In the genomic region with DNA sequence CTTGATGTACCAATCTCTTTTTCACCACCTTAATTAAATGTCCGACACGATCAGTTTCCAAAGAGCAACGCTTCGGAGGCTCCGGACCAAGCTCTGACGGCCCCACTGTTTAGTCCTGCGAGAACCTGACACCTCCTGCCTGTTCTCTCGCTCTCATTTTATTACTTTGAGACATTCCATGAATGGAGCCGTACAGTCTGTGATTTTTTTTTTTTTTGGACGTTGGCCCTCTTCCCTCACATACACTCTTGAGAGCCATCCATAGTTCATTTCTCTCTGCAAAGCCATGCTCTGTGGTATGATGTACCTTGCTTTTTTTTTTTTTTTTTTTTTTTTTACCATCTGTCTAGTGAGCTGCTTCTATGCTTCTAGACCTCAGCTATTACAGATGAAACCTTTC, we compare ENCODE assay signal across 16 mouse cellular contexts.
DNase-seq lines count a peak whose midpoint lies in the region; ATAC-seq lines count a peak whose summit lies in the region.
"Had no signal": no experiment of that assay in that cellular context is flagged by ENCODE, and none has a peak within 500 bp of the region (broad histone marks: within the 10 kb centered on the region; RNA-seq: fewer than 3 reads in every experiment).

No protein-coding gene starts in this region.

- no peak overlapping the region for H3K4me2 ChIP-seq in limb, embryonic 15.5 days
- H3K4me2 ChIP-seq: forebrain, embryonic 15.5 days; heart, embryonic 12.5 days; hindbrain, embryonic 14.5 days had no signal

- ATAC-seq in limb, embryonic 15.5 days (ENCODE audit: insufficient number of reproducible peaks, low FRiP score, low TSS enrichment, low read depth), result no peak
- ATAC-seq: forebrain, embryonic 15.5 days had no signal

- peak overlapping the region; percentile 89; the same call in 1 of the 2 replicates for H3K27ac ChIP-seq in embryonic facial prominence, embryonic 10.5 days (replicated peaks)
- H3K27ac ChIP-seq in limb, embryonic 15.5 days, result peak overlapping the region; percentile 30; the same call in 1 of the 2 replicates
- H3K27ac ChIP-seq: forebrain, embryonic 15.5 days; hindbrain, embryonic 14.5 days; liver, embryonic 14.5 days had no signal

- H3K27me3 ChIP-seq in embryonic facial prominence, embryonic 10.5 days (replicated peaks; ENCODE audit: low read depth, poor library complexity, severe bottlenecking), result no peaks in the 10 kb centered on the region
- H3K27me3 ChIP-seq in limb, embryonic 15.5 days, result no peaks in the 10 kb centered on the region
- H3K27me3 ChIP-seq: forebrain, embryonic 15.5 days; heart, embryonic 12.5 days had no signal

- WGBS in embryonic facial prominence, embryonic 10.5 days, result 79% methylated on average over 10 of the region's 10 CpGs
- WGBS in limb, embryonic 15.5 days, result 10% methylated on average over 10 of the region's 10 CpGs

- H3K9ac ChIP-seq in limb, embryonic 15.5 days, result no peak overlapping the region
- H3K9ac ChIP-seq: forebrain, embryonic 15.5 days; heart, embryonic 12.5 days; hindbrain, embryonic 14.5 days; liver, embryonic 14.5 days had no signal

- H3K36me3 ChIP-seq in embryonic facial prominence, embryonic 10.5 days (replicated peaks), result no peaks in the 10 kb centered on the region
- no peaks in the 10 kb centered on the region for H3K36me3 ChIP-seq in limb, embryonic 15.5 days
- H3K36me3 ChIP-seq: forebrain, embryonic 15.5 days; heart, embryonic 12.5 days had no signal

- H3K9me3 ChIP-seq in embryonic facial prominence, embryonic 10.5 days, result no peaks in the 10 kb centered on the region
- no peaks in the 10 kb centered on the region for H3K9me3 ChIP-seq in limb, embryonic 15.5 days
- H3K9me3 ChIP-seq: forebrain, embryonic 15.5 days; heart, embryonic 12.5 days had no signal

- H3K4me1 ChIP-seq in embryonic facial prominence, embryonic 10.5 days, result peaks cover 57% of the 10 kb centered on the region
- peaks cover 61% of the 10 kb centered on the region for H3K4me1 ChIP-seq in limb, embryonic 15.5 days

- peak; percentile 30 to 46 for DNase-seq in kidney, postnatal 4 days
- DNase-seq in kidney, postnatal 25 days, result no peak
- DNase-seq in embryonic facial prominence, embryonic 10.5 days (ENCODE audit: low spot score), result no peak
- DNase-seq in forelimb bud, embryonic 11.5 days (ENCODE audit: low read depth, low spot score), result peak; percentile 41
- no peak for DNase-seq in MN1 (ENCODE audit: low spot score)
- DNase-seq in right cerebral cortex, postnatal 10 days (ENCODE audit: low spot score in 2 of 2), result no peak
- DNase-seq: cerebellum, adult 9-11 months; kidney, adult 18-20 months; lung, postnatal 14 days; right cerebral cortex, postnatal 25 days had no signal

- H3K4me3 ChIP-seq in embryonic facial prominence, embryonic 10.5 days, result no peak overlapping the region
- no peak overlapping the region for H3K4me3 ChIP-seq in limb, embryonic 15.5 days
- H3K4me3 ChIP-seq: erythroblast, embryonic 14.5 days; forebrain, embryonic 15.5 days; heart, embryonic 12.5 days had no signal

Comparison
In these comparisons a context has a peak if more than half of its experiments do, and no peak if none do; other contexts are left out.
1. DNase-seq: peak in kidney, postnatal 4 days (2 of 2) and forelimb bud, embryonic 11.5 days (single experiment); none in kidney, postnatal 25 days (0 of 2), embryonic facial prominence, embryonic 10.5 days (single experiment), MN1 (single experiment) and right cerebral cortex, postnatal 10 days (0 of 2).